In genomic region chr3:68869211-68869690, GRCm38 (mm10) we compare ENCODE assay signal across 8 mouse cellular contexts. TPM values are rescaled to one million over a fixed set of nuclear protein-coding genes. Genes with fewer than 3 reads are reported as not detected.
DNase-seq lines count a peak whose midpoint lies in the region; ATAC-seq and TF ChIP-seq lines count a peak whose summit lies in the region.

TSS of gene 1110032F04Rik (plus strand) at chr3:68869586.

- TF ChIP-seq CTCF in lung, adult 2 months (IDR thresholded peaks at IDR 0.05; ENCODE audit: insufficient read depth, low read length): no peak
- TF ChIP-seq CTCF in cortical plate, adult 2 months (IDR thresholded peaks at IDR 0.05; ENCODE audit: extremely low read depth, insufficient read depth, low read length): no peak
- no peak for TF ChIP-seq CTCF in thymus, adult 2 months (IDR thresholded peaks at IDR 0.05; ENCODE audit: borderline replicate concordance, control insufficient read depth, extremely low read depth, insufficient read depth, low read length, poor library complexity)

- peak within 1 kb of the TSS; percentile 99 for H3K4me2 ChIP-seq in heart, embryonic 13.5 days
- H3K4me2 ChIP-seq in liver, embryonic 11.5 days: peak within 1 kb of the TSS; percentile 98
- H3K4me2 ChIP-seq in neural tube, embryonic 13.5 days: peak within 1 kb of the TSS; percentile 97

- H3K27me3 ChIP-seq in heart, embryonic 13.5 days (replicated peaks): peaks cover 23% of the 10 kb centered on the region
- peaks cover 28% of the 10 kb centered on the region for H3K27me3 ChIP-seq in liver, embryonic 11.5 days (replicated peaks; ENCODE audit: control insufficient read depth, insufficient read depth, low read length)
- peaks cover 24% of the 10 kb centered on the region for H3K27me3 ChIP-seq in neural tube, embryonic 13.5 days
- peaks cover 4% of the 10 kb centered on the region; the same call in 1 of the 2 replicates for H3K27me3 ChIP-seq in thymus, adult 2 months (ENCODE audit: control insufficient read depth, insufficient read depth, low read length)

- H3K9ac ChIP-seq in heart, embryonic 13.5 days: peak within 1 kb of the TSS; percentile 82
- peak within 1 kb of the TSS; percentile 12 for H3K9ac ChIP-seq in liver, embryonic 11.5 days (ENCODE audit: low read depth, low read length)
- peak within 1 kb of the TSS; percentile 82 for H3K9ac ChIP-seq in neural tube, embryonic 13.5 days

- peak; percentile 7 for DNase-seq in lung, adult 2 months
- DNase-seq in lung, postnatal 36 days: no peak
- DNase-seq in kidney, postnatal 10 days: peak; percentile 57
- peak; percentile 61 for DNase-seq in liver, embryonic 11.5 days (ENCODE audit: low spot score)
- DNase-seq in thymus, adult 2 months: peak; percentile 47

- H3K4me3 ChIP-seq in lung, adult 2 months (replicated peaks; ENCODE audit: extremely low read depth, low read depth, low read length): peak within 1 kb of the TSS; percentile 46
- peak within 1 kb of the TSS; percentile 95 for H3K4me3 ChIP-seq in cortical plate, adult 2 months (ENCODE audit: insufficient read depth, low read length)
- peak within 1 kb of the TSS; percentile 73 for H3K4me3 ChIP-seq in heart, embryonic 13.5 days
- peak within 1 kb of the TSS; percentile 66 for H3K4me3 ChIP-seq in liver, embryonic 11.5 days (ENCODE audit: low read depth, low read length)
- peak within 1 kb of the TSS; percentile 73 for H3K4me3 ChIP-seq in neural tube, embryonic 13.5 days
- H3K4me3 ChIP-seq in thymus, adult 2 months (ENCODE audit: control insufficient read depth, insufficient read depth, low read length): peak within 1 kb of the TSS; percentile 57

- H3K27ac ChIP-seq in cortical plate, adult 2 months (ENCODE audit: insufficient read depth, low read length): peak within 1 kb of the TSS; percentile 68
- H3K27ac ChIP-seq in heart, embryonic 13.5 days (replicated peaks): peak within 1 kb of the TSS; percentile 49
- no peak within 1 kb of the TSS for H3K27ac ChIP-seq in liver, embryonic 11.5 days (ENCODE audit: low read depth, low read length)
- peak within 1 kb of the TSS; percentile 57 for H3K27ac ChIP-seq in neural tube, embryonic 13.5 days (replicated peaks)
- H3K27ac ChIP-seq in thymus, adult 2 months (ENCODE audit: control insufficient read depth, insufficient read depth, low read length): no peak within 1 kb of the TSS

- TF ChIP-seq POLR2A in lung, adult 2 months (IDR thresholded peaks at IDR 0.05; ENCODE audit: borderline replicate concordance, extremely low read depth, low read depth, low read length): no peak
- TF ChIP-seq POLR2A in cortical plate, adult 2 months (IDR thresholded peaks at IDR 0.05; ENCODE audit: extremely low read depth, insufficient read depth, low read length): no peak
- TF ChIP-seq POLR2A in thymus, adult 2 months (IDR thresholded peaks at IDR 0.05; ENCODE audit: control insufficient read depth, extremely low read depth, insufficient read depth, low read length, poor library complexity): no peak

- H3K4me1 ChIP-seq in lung, adult 2 months (ENCODE audit: control insufficient read depth, insufficient read depth, low read length): 0 out of 2 replicates have a peak, but pooled peaks cover 4% of the 10 kb centered on the region
- H3K4me1 ChIP-seq in cortical plate, adult 2 months (ENCODE audit: control insufficient read depth, insufficient read depth, low read length): no peaks in the 10 kb centered on the region
- H3K4me1 ChIP-seq in heart, embryonic 13.5 days: peaks cover 18% of the 10 kb centered on the region
- peaks cover 6% of the 10 kb centered on the region for H3K4me1 ChIP-seq in liver, embryonic 11.5 days (replicated peaks; ENCODE audit: control insufficient read depth, insufficient read depth, low read length)
- peaks cover 18% of the 10 kb centered on the region for H3K4me1 ChIP-seq in neural tube, embryonic 13.5 days (replicated peaks)
- peaks cover 13% of the 10 kb centered on the region for H3K4me1 ChIP-seq in thymus, adult 2 months (replicated peaks; ENCODE audit: control insufficient read depth, insufficient read depth, low read length)

- no peaks in the 10 kb centered on the region for H3K9me3 ChIP-seq in heart, embryonic 13.5 days
- H3K9me3 ChIP-seq in liver, embryonic 11.5 days (ENCODE audit: control insufficient read depth, low read length): no peaks in the 10 kb centered on the region
- H3K9me3 ChIP-seq in neural tube, embryonic 13.5 days: no peaks in the 10 kb centered on the region

- no peaks in the 10 kb centered on the region for H3K36me3 ChIP-seq in heart, embryonic 13.5 days
- no peaks in the 10 kb centered on the region for H3K36me3 ChIP-seq in liver, embryonic 11.5 days (ENCODE audit: control insufficient read depth, insufficient read depth, low read length)
- no peaks in the 10 kb centered on the region for H3K36me3 ChIP-seq in neural tube, embryonic 13.5 days
- H3K36me3 ChIP-seq in thymus, adult 2 months (ENCODE audit: control insufficient read depth, insufficient read depth, low read length): no peaks in the 10 kb centered on the region

- peak; percentile 32; the same call in 1 of the 2 replicates for ATAC-seq in heart, embryonic 13.5 days (ENCODE audit: extremely low read depth, insufficient number of reproducible peaks, low FRiP score, low TSS enrichment)
- ATAC-seq in liver, embryonic 11.5 days (replicated peaks; ENCODE audit: low FRiP score): peak; percentile 69
- ATAC-seq in neural tube, embryonic 13.5 days (ENCODE audit: low read depth): peak; percentile 86

- 1% methylated on average over 62 of the region's 62 CpGs for WGBS in lung, adult 2 months
- under 1% methylated on average over 60 of the region's 62 CpGs for WGBS in heart, embryonic 13.5 days
- WGBS in liver, embryonic 11.5 days: under 1% methylated on average over 62 of the region's 62 CpGs
- under 1% methylated on average over 62 of the region's 62 CpGs for WGBS in neural tube, embryonic 13.5 days
- under 1% methylated on average over 62 of the region's 62 CpGs for WGBS in thymus, adult 2 months

RNA-seq across cellular contexts. Expression of gene 1110032F04Rik, which starts in this region (rescaled TPM):
- 0.69 and 0.86 TPM in 2 replicates for polyA plus RNA-seq in lung, adult 2 months (2012; rRNA removed)
- 15.6 and 18.9 TPM in 2 replicates for polyA plus RNA-seq in cortical plate, adult 2 months (2012; rRNA removed)
- polyA plus RNA-seq in heart, embryonic 13.5 days (2015; fragmentation: Nextera tagmentation; extraction: Ambion mirVana): 6.4 and 8.4 TPM in 2 replicates
- polyA plus RNA-seq in liver, embryonic 11.5 days (2014; fragmentation: Nextera tagmentation; extraction: Ambion mirVana): 3.2 and 3.8 TPM in 2 replicates
- polyA plus RNA-seq in neural tube, embryonic 13.5 days (2015; fragmentation: Nextera tagmentation; extraction: Ambion mirVana): 2.8 and 3.5 TPM in 2 replicates
- polyA plus RNA-seq in thymus, adult 2 months (2012; rRNA removed): 5.8 and 7.7 TPM in 2 replicates

Comparison
In these comparisons a context has a peak if more than half of its experiments do, and no peak if none do; other contexts are left out.
1. Peak in DNase-seq and H3K4me3 ChIP-seq in lung, adult 2 months; RNA of the gene not detected or under 1 TPM.
2. H3K27ac ChIP-seq: peak in cortical plate, adult 2 months (single experiment), heart, embryonic 13.5 days (single experiment) and neural tube, embryonic 13.5 days (single experiment); none in liver, embryonic 11.5 days (single experiment) and thymus, adult 2 months (single experiment).
3. ATAC-seq: peak in every context shown above with its lines; median percentile 86 in neural tube, embryonic 13.5 days; 69 in liver, embryonic 11.5 days; 32 in heart, embryonic 13.5 days.
4. H3K9ac ChIP-seq: peak in every context shown above with its lines; median percentile 82 in heart, embryonic 13.5 days; 82 in neural tube, embryonic 13.5 days; 12 in liver, embryonic 11.5 days.
5. Peak in every context shown above with its lines, with median percentiles within 50 percentile points of each other: H3K4me3 ChIP-seq and H3K4me2 ChIP-seq.